Mouse (Mus musculus): ENCODE data around the gene Plpp2. TPM values are rescaled to one million over a fixed set of nuclear protein-coding genes. Genes with fewer than 3 reads are reported as not detected.

Gene Plpp2
- total and polyA plus RNA-seq, 2 experiments from 2014 or later, result 5.0 to 11.7 TPM

- H3K4me1 ChIP-seq (ENCODE audit: control insufficient read depth, insufficient read depth), result no peaks in the 10 kb centered on the region
- H3K27ac ChIP-seq (ENCODE audit: low read depth), result no peak overlapping the region
- no peak for TF ChIP-seq EP300 (IDR thresholded peaks at IDR 0.05; ENCODE audit: low read depth)
- TF ChIP-seq CTCF (IDR thresholded peaks at IDR 0.05; ENCODE audit: low read depth), result no peak
- no peak overlapping the region for H3K4me2 ChIP-seq (ENCODE audit: low read depth, low read length)
- no peak overlapping the region for H3K4me3 ChIP-seq (ENCODE audit: low read depth, low read length)
- 86% methylated on average over 6 of the region's 6 CpGs for WGBS
- H3K9me3 ChIP-seq (replicated peaks; ENCODE audit: control insufficient read depth, low read length), result no peaks in the 10 kb centered on the region
- H3K36me3 ChIP-seq (replicated peaks; ENCODE audit: control insufficient read depth, insufficient read depth, low read length), result no peaks in the 10 kb centered on the region
- no peaks in the 10 kb centered on the region for H3K27me3 ChIP-seq (ENCODE audit: control insufficient read depth, insufficient read depth, low read length)
- DNase-seq (ENCODE audit: low spot score), result no peak
- no peak overlapping the region for H3K9ac ChIP-seq (replicated peaks; ENCODE audit: low read depth, low read length)
- ATAC-seq (ENCODE audit: insufficient read depth, low read depth), result no peak
Observed at GRCm38 (mm10) chr10:79573611-79574010, 40.0 kb upstream of the Plpp2 start.

GRCm38 (mm10) chr10:79571314-79571713 is 37.7 kb upstream of the Plpp2 start:
- no peaks in the 10 kb centered on the region for H3K36me3 ChIP-seq (replicated peaks; ENCODE audit: control insufficient read depth, insufficient read depth, low read length)
- TF ChIP-seq CTCF (IDR thresholded peaks at IDR 0.05; ENCODE audit: low read depth) (no peak), EP300 (IDR thresholded peaks at IDR 0.05; ENCODE audit: low read depth) (no peak)
- H3K27me3 ChIP-seq (ENCODE audit: control insufficient read depth, insufficient read depth, low read length), result no peaks in the 10 kb centered on the region
- H3K9me3 ChIP-seq (replicated peaks; ENCODE audit: control insufficient read depth, low read length), result no peaks in the 10 kb centered on the region
- H3K27ac ChIP-seq (ENCODE audit: low read depth), result no peak overlapping the region
- no peak overlapping the region for H3K4me3 ChIP-seq (ENCODE audit: low read depth, low read length)
- H3K4me2 ChIP-seq (ENCODE audit: low read depth, low read length), result no peak overlapping the region
- ATAC-seq (ENCODE audit: insufficient read depth, low read depth), result no peak
- no peaks in the 10 kb centered on the region for H3K4me1 ChIP-seq (ENCODE audit: control insufficient read depth, insufficient read depth)
- no peak for DNase-seq (ENCODE audit: low spot score)
- no peak overlapping the region for H3K9ac ChIP-seq (replicated peaks; ENCODE audit: low read depth, low read length)
- WGBS, result 88% methylated on average over 2 of the region's 2 CpGs

GRCm38 (mm10) chr10:79569921-79570320 is 36.3 kb upstream of the Plpp2 start:
- Histone ChIP-seq H3K9me3 (replicated peaks; ENCODE audit: control insufficient read depth, low read length) (no peaks in the 10 kb centered on the region), H3K4me1 (ENCODE audit: control insufficient read depth, insufficient read depth) (no peaks in the 10 kb centered on the region), H3K4me2 (ENCODE audit: low read depth, low read length) (no peak overlapping the region), H3K27me3 (ENCODE audit: control insufficient read depth, insufficient read depth, low read length) (no peaks in the 10 kb centered on the region), H3K27ac (ENCODE audit: low read depth) (no peak overlapping the region), H3K36me3 (replicated peaks; ENCODE audit: control insufficient read depth, insufficient read depth, low read length) (no peaks in the 10 kb centered on the region), H3K9ac (replicated peaks; ENCODE audit: low read depth, low read length) (no peak overlapping the region), H3K4me3 (ENCODE audit: low read depth, low read length) (no peak overlapping the region)
- TF ChIP-seq EP300 (IDR thresholded peaks at IDR 0.05; ENCODE audit: low read depth) (no peak), CTCF (IDR thresholded peaks at IDR 0.05; ENCODE audit: low read depth) (no peak)
- no peak for ATAC-seq (ENCODE audit: insufficient read depth, low read depth)
- DNase-seq (ENCODE audit: low spot score), result no peak
- WGBS, result 87% methylated on average over 5 of the region's 5 CpGs

- no peak for ATAC-seq (ENCODE audit: insufficient read depth, low read depth)
- no peak overlapping the region for H3K9ac ChIP-seq (replicated peaks; ENCODE audit: low read depth, low read length)
- no peak for TF ChIP-seq EP300 (IDR thresholded peaks at IDR 0.05; ENCODE audit: low read depth)
- no peak for TF ChIP-seq CTCF (IDR thresholded peaks at IDR 0.05; ENCODE audit: low read depth)
Observed at GRCm38 (mm10) chr10:79559716-79560115, 26.1 kb upstream of the Plpp2 start.

GRCm38 (mm10) chr10:79557496-79557895 is 23.9 kb upstream of the Plpp2 start:
- ATAC-seq (ENCODE audit: insufficient read depth, low read depth) (no peak), DNase-seq (ENCODE audit: low spot score) (no peak)
- H3K27ac ChIP-seq (ENCODE audit: low read depth), result no peak overlapping the region
- no peaks in the 10 kb centered on the region for H3K27me3 ChIP-seq (ENCODE audit: control insufficient read depth, insufficient read depth, low read length)
- no peak overlapping the region for H3K4me3 ChIP-seq (ENCODE audit: low read depth, low read length)
- no peaks in the 10 kb centered on the region for H3K36me3 ChIP-seq (replicated peaks; ENCODE audit: control insufficient read depth, insufficient read depth, low read length)
- no peak overlapping the region for H3K9ac ChIP-seq (replicated peaks; ENCODE audit: low read depth, low read length)
- 86% methylated on average over 5 of the region's 5 CpGs for WGBS
- H3K4me1 ChIP-seq (ENCODE audit: control insufficient read depth, insufficient read depth), result peaks cover 14% of the 10 kb centered on the region
- no peak for TF ChIP-seq CTCF (IDR thresholded peaks at IDR 0.05; ENCODE audit: low read depth)
- no peak for TF ChIP-seq EP300 (IDR thresholded peaks at IDR 0.05; ENCODE audit: low read depth)
- no peaks in the 10 kb centered on the region for H3K9me3 ChIP-seq (replicated peaks; ENCODE audit: control insufficient read depth, low read length)
- no peak overlapping the region for H3K4me2 ChIP-seq (ENCODE audit: low read depth, low read length)

More at GRCm38 (mm10) chr10:79559716-79560115, 26.1 kb upstream of the Plpp2 start:
- H3K27me3 ChIP-seq (ENCODE audit: control insufficient read depth, insufficient read depth, low read length), result no peaks in the 10 kb centered on the region
- WGBS, result 61% methylated on average over 2 of the region's 2 CpGs
- DNase-seq (ENCODE audit: low spot score), result no peak
- H3K36me3 ChIP-seq (replicated peaks; ENCODE audit: control insufficient read depth, insufficient read depth, low read length), result no peaks in the 10 kb centered on the region
- H3K27ac ChIP-seq (ENCODE audit: low read depth), result no peak overlapping the region
- no peak overlapping the region for H3K4me2 ChIP-seq (ENCODE audit: low read depth, low read length)
- no peaks in the 10 kb centered on the region for H3K4me1 ChIP-seq (ENCODE audit: control insufficient read depth, insufficient read depth)
- H3K9me3 ChIP-seq (replicated peaks; ENCODE audit: control insufficient read depth, low read length), result no peaks in the 10 kb centered on the region
- no peak overlapping the region for H3K4me3 ChIP-seq (ENCODE audit: low read depth, low read length)

- Histone ChIP-seq H3K27me3 (ENCODE audit: control insufficient read depth, insufficient read depth, low read length) (no peaks in the 10 kb centered on the region), H3K36me3 (replicated peaks; ENCODE audit: control insufficient read depth, insufficient read depth, low read length) (no peaks in the 10 kb centered on the region), H3K4me3 (ENCODE audit: low read depth, low read length) (no peak overlapping the region), H3K4me1 (ENCODE audit: control insufficient read depth, insufficient read depth) (peaks cover 14% of the 10 kb centered on the region), H3K9me3 (replicated peaks; ENCODE audit: control insufficient read depth, low read length) (no peaks in the 10 kb centered on the region), H3K9ac (replicated peaks; ENCODE audit: low read depth, low read length) (no peak overlapping the region), H3K4me2 (ENCODE audit: low read depth, low read length) (no peak overlapping the region), H3K27ac (ENCODE audit: low read depth) (no peak overlapping the region)
- ATAC-seq (ENCODE audit: insufficient read depth, low read depth) (no peak), DNase-seq (ENCODE audit: low spot score) (no peak)
- TF ChIP-seq CTCF (IDR thresholded peaks at IDR 0.05; ENCODE audit: low read depth), result no peak
- no peak for TF ChIP-seq EP300 (IDR thresholded peaks at IDR 0.05; ENCODE audit: low read depth)
- WGBS, result 80% methylated on average over 5 of the region's 5 CpGs
Observed at GRCm38 (mm10) chr10:79556951-79557350, 23.4 kb upstream of the Plpp2 start.
